Mouse (Mus musculus) embryonic fibroblast, embryonic 13.5 days (primary cell): Measurements from ENCODE around the gene Tmem171.

Experiments
- CTCF ChIP-seq: IDR thresholded peaks from 2 replicates; pipeline ENCODE4 v1.5.1; 2011; ENCODE audit warnings: mild to moderate bottlenecking, control low read depth, low read length, moderate library complexity, borderline replicate concordance; ENCODE audit not compliant: insufficient read depth
- POLR2A ChIP-seq: IDR thresholded peaks from 2 replicates; pipeline ENCODE4 v1.6.1; 2011; ENCODE audit warnings: low read depth, mild to moderate bottlenecking, control low read depth, low read length, moderate library complexity

DNA sequence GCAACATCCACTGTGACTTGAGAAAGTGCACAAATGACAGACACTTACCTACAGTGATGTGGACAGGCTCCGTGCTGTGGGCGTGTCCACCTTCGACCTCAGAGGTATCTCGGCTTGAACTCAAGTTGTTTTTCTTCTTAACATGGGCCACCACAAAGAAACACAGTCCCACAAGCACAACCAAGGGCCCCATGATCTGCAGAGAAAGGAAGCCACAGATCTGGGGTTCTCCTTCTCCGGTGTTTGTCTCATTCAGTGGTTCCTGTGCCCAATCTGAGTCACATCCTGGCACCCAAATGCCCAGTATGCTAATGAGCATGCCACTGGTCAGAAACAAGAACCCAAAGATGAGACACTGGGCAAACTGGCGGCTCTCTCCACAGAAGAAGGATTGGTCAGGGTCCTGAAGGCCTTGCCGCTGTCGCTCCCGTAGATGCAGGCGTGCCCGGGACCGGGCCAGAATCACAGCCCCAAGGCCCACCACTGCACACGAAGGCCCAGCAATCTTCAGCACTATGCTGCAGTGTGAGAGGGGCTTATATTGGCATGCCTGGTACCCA lies 2.6 kb downstream of the Tmem171 start:
- TF ChIP-seq POLR2A = no peak
- TF ChIP-seq CTCF = no peak
